Mouse (Mus musculus) adrenal gland, postnatal 10 days (tissue): Measurements from ENCODE around the gene Gns. TPM values are rescaled to one million over a fixed set of nuclear protein-coding genes. Genes with fewer than 3 reads are reported as not detected.

Experiments
- DNase-seq: peaks from one replicate; pipeline ENCODE4 v3.0.0; 2021; ENCODE audit warnings: mixed read lengths
- total RNA-seq, 2 experiments: library from RNA; stranded (reverse); gene quantifications; 2 replicates each; pipeline ENCODE4 v1.2.3; 2021

The Gns gene
- total RNA-seq, 2 experiments from 2014 or later = 115 to 120 TPM

DNA sequence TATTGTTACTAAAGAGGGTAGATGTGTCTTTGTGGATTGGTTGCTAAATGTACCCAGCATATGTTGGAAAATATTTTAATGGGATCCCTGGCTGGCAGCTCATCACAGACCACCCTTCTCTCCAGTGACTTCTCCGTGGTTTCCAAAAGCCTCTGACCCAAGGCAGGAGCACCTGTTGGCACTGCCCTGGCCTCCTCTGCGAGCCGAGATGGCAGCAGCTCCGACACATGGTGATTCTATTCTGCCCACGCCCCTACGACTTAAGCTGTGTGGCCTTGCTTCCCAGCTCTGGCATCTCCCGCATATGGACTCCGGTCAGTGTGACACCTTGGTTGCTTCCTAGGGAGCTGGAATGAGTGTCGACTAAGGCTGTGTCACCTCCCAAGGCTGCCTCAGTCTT is 38.2 kb downstream of the Gns start:
- DNase-seq = no peak

- no peak for DNase-seq
These were observed 39.1 kb downstream of the Gns start for GRCm38 (mm10) chr10:121403946-121404345.

DNA sequence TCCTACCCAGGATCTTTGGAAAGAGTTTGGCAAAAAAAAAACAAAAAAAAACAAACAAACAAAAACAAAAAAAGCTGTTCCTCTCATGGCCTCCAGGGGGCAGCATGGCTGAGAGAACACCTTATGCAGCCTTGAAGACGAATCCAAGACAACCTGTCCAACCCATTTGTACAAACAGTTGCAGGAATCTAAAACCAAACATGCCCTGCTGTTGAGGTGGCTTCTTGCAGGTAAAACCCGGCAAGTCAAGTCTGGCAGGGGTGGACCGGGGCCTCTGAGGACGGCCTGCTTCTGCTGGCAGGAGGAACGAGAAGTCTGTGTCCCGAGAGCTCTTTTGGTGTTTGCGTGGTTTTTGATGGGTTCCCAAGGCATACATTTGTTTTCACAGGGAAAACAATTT is 44.8 kb downstream of the Gns start:
- peak; percentile 41 for DNase-seq

- DNase-seq = no peak
These were observed 47.0 kb downstream of the Gns start for GRCm38 (mm10) chr10:121411721-121412455.

DNA sequence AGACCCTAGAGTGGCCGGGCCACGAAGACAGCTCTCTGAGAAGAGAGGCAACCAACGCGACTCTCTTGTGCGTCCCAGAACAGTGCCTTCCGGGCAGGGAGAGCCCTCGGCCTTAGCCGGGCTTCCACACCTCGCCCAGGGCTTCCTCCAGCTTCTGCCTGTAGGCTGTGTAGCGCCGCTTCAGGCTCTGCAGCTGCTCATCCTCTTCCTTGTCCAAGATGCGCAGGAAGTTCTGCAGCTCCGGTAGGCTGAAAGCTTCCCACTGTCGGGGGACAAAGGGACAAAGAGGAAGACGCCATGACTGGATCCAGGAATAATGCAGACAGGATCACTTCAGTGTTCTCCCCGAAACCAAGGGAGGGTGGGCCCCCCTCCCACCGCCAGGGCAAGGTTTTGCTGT is 47.9 kb downstream of the Gns start:
- no peak for DNase-seq

DNA sequence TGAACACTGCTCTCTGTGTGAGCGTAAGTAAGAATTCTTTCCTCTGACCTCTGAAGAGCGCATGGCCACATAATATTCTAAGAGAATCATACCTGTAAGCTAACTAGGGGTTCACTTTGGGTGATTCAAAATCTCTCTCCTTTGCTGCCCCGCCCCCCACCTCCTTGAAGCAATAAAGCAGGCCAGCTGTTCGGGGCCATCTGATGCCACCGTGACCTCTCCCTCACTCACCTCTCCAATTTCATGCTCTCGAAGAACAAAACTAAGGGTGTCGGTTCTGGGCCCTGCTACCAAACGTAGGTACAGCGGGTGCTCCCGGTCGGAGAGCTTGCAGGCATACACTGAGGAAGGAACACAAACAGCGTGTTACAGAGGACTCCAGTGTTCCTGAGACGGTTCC is 49.2 kb downstream of the Gns start:
- DNase-seq = no peak

GRCm38 (mm10) chr10:121418835-121419234 is 53.9 kb downstream of the Gns start:
- no peak for DNase-seq

- peak; percentile 39 for DNase-seq
These were observed 55.0 kb downstream of the Gns start for GRCm38 (mm10) chr10:121419640-121420470.

DNA sequence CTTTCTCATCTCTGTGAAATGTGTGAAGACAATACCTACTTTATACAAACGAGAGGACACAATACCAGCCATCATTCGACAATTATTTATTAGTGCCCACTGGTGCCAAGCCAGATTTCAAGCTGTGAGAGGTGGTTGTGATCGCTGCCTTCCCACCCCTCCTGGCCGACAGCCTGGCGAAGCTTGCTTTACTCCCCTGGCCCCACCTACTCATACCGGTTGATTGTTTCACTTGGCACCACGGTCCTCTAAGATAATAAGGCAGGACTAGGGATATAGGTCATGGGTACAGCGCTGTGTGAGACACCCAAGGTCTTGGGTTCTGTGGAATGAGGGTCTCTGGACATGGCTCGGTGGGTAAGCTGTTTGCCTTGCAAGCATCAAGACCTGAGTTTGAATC is 56.1 kb downstream of the Gns start:
- no peak for DNase-seq

- DNase-seq = no peak
These were observed 56.9 kb downstream of the Gns start for GRCm38 (mm10) chr10:121421657-121422290.

- no peak for DNase-seq
These were observed 57.4 kb downstream of the Gns start for GRCm38 (mm10) chr10:121422294-121422693.

DNA sequence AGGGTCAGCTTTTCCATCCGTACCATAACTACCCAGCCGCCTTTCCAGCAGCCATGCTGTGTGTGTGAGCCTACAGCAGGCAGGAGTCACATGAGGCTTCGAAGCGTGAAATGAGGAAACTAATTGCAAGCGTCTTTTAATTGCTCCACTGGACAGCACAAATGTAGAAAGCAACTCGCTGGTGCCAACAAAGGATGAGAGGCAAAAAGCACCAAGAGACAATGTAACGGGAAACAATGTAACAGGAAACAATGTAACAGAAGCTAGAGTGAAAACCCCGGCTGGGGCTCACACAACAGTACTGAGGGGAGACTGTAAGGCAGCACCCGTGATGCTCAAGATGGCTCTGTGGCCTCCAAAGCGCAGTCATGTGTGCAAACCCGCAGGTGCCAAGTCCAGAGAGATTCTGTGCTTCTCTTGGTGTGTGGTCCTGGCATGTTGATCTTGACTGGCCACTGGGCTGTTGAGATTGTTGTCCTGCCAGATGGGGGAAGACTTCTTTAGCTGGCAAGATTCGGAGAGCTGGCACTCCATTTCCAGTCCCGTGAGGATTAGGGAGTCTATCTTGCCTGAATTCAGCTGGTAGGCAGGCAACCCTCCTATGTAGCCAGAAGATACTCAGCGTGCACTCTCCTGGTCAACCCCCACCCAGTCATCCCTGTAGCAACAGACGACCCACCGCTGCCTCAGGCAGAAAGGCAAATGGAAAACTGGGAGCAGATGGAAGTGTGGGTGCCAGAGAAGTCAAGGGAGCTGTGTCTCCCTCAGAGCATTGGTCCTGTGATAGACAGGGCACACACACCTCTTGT is 58.9 kb downstream of the Gns start:
- peak; percentile 40 for DNase-seq

DNA sequence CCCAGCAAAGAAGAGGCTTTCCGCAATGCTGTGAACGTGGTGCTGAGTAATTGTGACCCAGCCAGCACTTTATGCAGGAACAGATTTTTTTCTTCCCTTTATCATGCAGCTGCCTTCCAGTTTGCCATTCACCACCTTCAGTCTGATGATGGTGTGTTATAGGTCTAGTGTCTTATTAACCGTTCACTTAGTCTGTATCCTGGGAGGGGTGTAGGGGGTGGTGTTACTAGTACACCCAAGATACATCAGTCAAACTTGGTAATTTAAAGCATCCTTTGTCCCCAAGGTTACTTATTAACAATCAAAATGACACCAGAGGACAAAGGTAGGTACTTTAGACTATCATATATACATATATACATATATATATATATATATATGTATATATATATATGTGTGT is 59.6 kb downstream of the Gns start:
- DNase-seq = no peak

DNA sequence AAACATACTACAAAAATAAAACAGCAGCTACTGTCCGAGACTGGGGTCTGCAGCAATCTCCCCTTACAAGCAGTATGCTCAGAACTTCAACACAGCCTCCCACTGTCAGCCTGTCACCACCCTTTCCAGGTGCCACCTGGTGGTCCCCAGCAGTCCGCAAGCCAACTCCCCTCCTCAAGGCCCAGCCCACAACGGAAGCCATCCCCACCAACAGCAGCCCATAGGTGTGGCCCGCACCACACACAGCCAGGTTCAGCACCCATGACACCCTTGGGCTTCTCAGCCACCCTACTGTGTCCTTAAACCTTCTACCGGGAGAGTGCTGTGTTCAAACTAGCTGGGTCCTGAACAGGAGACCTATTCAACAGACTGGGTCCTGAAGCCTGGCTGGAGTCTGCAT is 60.2 kb downstream of the Gns start:
- no peak for DNase-seq

GRCm38 (mm10) chr10:121425506-121426025 is 60.7 kb downstream of the Gns start:
- no peak for DNase-seq

DNA sequence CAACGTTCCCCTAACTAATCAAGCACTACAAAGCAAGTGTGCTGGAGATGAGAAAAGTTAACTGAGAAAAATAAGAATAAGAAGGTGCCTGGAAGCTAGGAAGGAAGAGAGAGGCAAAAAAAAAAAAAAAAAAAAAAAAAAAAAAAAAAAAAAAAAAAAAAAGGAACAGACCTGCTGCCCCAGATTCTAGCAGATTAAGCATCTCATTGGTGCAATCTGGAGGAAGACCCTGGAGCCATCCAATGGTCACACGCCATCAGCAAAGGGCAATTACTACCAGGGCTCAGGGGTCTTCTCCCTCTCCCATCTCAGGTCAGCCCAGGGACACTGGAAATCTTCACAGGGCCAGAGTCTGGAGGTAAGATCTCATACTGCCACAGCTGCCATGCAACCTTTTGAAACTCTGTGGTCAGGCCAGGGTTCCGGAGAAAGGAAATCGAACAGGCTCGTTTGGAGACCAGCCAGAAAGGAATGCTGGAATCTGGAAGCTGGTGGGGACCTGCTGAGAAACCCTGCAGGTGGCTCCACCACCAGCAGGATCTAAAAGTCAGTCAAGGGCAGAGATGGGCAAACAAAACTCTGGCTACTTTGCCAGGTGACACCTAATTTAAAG is 61.7 kb downstream of the Gns start:
- DNase-seq = no peak

- peak; percentile 51 for DNase-seq
These were observed 62.2 kb downstream of the Gns start for GRCm38 (mm10) chr10:121427136-121427535.

DNA sequence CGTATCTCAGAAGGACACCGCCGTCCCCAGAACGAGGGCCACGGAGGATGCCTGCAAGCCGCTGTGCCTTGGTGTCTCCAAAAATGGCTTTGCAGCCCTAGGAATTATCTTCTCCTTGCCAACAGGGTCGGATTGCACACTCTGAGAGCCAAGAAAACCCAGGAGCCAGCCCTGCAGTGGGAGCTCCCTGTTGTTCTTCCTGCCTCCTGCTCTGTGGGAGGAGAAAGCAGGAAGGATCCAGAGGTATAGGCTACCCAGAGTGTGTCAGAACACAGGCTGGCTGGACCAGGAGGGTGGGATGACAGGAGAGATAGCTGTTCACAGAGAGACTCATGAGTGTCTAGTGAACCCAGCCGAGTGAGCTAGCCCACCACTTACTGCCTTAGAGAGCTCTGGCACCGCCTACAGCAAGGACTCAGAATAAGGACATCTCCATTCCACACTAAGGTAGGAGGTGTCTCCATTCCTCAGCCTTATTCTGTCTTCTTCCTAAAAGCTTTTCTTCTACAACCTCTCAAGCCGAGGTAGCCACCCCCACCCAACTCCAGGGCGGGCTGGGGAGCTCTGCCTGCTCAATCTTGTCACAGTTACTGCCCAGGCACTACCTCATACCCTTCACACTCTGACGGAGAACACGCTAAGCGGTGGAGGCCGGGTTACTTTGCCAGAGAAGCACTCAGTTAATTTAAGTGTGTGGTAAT is 63.3 kb downstream of the Gns start:
- DNase-seq = no peak

DNA sequence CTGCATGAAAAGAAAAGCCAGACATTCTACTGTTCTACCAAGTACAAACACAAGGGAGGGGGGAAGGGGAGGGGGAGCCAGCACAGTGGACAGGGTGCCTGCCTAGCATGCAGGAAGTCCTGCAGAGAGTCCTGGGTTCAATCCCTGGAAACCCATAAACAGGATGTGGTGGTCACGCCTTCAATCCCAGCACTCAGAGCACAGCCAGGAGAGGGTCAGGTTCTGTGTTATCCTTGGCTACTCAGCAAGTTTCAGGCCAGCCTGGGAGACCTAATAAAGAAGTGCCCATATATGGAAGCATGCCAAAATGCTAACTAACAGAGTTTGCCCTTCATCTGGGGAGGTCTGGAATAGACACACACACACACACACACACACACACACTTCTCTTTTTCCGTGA is 64.2 kb downstream of the Gns start:
- DNase-seq = no peak

DNA sequence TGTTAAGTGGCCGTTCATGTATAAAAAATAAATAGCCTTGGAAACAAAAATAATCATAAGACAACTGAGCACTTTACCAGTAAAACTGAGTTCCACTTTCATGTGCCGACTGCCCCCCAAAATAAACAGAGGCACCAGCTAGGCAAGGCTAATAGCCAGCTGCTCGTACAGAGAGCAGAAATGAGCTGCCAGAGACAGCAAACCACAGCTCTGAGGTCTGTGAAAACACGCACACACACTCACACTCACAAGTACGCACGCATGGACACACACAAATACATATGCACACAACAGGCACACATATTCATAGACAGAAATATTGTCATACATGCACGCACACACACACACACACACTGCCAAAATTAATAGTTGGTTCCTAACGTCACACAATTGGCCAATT is 64.7 kb downstream of the Gns start:
- no peak for DNase-seq
